Mouse (Mus musculus) testis, postnatal 14 days (tissue): ENCODE measurements at regions not wholly inside any gene's neighbourhood (a gene's known extent, or its start where the extent isn't known, plus 50 kb on each side); places are given as distances from the start of the nearest gene placed in this dataset.

Source experiments
- DNase-seq: peaks from one replicate; pipeline ENCODE4 v3.0.0; 2021; ENCODE audit warnings: low spot score

DNA sequence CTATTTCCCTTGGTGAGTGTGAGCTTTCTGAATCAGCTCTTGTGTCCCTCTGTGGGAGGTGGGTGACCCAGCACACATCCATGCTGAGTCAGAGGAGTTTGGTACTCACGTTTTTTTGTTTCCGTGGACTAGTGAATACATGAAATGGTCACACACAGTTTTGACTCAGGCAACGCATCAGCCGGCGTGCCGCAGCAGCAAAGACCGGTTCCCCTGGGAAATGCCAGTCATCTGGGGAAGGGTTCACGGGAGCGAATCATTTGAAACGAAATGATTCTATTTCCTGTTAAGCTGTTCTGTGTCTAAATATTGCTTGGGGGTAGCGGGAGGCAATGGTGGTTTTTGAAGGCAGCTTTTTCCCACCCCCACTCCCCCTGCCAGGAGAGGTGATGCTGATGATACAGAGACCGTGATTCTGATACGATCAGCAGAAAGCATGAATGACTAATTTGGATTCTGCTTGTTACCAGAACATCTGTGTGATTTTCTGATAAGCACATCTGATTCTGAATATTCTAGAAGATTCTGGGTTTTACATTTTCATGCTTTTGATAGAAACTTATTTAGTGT lies 223.5 kb downstream of the Klf5 start:
- DNase-seq = no peak

DNA sequence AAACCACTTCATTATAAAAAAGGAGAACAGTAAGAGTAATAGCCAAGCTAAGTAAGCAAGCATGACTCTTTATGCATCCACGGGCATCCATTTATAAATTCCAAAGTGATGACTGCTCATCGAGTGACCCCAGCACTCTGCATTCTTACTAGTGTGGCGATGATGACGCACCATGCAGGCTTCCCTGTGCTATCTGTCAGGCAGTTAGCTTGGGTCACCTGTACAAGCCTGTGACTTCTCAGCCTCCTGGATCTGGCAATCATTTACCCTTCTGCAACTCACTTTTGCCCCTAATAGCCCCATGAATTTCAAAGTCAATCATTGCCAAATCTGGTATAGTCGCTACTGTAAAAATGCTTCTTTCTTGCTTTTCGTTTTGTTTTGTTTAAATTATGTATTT lies 237.3 kb downstream of the Klf5 start:
- no peak for DNase-seq

DNA sequence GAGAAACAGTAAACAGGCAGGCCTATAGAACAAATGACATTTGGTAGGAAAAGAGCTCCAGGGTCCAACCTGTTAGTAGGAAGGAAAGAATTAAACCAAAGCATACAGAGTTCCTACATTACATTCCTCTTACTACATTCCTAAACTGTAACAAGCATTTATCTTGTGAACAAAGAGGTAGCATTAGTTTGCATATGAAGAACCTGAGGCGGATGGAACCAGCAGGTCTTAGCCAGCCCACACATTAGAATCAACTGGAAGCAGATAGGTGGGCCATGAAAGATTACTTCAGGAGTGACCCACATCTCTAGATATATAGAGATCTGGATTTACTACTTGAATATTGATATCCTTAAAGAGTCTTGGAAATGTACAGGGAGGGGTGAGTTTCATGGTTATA lies 238.8 kb downstream of the Klf5 start:
- no peak for DNase-seq

DNA sequence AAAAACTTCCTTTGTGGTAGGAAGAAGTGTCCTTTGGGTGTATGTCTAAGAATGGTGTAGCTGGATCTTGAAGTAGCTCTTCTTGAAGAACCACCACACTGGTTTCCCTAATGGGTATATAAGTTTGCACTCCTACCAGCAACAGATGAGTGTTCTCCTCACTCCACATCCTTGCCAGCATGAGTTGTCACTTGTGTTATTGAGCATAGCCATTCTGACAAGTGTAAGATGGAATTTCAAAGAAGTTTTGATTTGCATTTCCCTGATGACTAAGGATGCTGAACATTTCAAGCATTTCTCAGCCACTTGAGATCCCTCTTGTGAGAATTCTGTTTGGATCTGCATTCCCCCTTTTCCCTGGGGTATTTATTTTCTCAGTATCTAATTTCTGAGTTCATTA lies 243.2 kb downstream of the Klf5 start:
- DNase-seq = no peak

DNA sequence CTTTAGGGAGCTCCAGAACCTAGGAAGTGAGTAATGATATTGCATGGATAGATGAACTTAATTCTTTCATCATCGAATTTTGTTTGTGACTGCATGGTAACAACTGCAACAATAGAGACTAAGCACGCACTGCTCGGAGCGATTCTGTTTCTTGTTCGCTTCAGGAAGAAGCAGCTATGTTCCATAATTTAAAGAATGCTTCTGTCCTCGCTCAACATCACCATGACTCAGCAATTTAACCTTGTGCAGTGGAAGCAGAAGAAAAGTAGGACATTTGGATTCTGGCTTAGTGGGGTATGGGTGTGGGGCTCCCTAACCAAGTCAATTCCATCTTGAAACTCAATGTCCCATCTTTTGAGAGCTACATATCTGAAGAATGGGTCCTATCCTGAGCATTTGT lies 249.4 kb downstream of the Klf5 start:
- DNase-seq = no peak

DNA sequence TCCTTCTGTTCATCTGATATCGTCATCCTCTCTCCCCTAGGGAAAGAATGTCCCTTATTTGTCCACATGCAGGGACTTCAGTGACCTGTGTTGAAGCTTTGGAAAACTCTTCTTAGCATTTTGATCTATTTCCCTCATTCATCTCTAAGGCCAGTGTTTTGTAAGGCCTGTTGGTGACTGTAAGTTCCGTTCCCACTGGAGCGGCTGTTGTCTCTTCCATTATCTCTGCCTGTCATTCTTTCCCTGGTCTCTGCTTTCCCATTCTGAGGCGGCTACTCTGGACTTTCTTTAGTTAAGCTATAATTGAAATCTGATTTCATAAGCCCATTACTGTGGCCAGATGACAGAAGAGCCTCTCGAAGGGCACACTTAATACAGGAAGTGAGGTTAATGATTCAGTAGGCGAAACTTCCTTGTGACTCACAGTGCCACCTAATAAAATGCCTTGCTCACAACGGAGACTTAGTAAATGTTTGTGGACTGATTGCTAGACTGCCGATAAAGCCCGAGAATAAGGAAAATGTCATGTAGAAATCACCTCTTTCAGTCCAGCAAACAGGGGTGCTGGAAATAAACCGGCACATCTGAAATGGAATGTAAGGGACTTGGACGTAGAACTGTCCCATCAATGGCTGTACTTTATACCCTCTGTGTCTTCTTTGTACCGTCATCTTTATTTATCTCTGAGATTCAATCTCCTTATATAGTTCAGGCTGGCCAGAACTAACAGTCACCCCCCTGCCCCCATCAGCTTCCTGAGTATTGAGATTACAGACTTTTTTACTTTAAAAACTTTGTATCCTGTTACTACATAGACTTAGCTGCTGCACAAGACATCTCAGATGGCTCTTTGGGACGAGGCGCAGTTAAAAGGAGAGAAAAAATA lies 250.1 kb downstream of the Klf5 start:
- DNase-seq = no peak

DNA sequence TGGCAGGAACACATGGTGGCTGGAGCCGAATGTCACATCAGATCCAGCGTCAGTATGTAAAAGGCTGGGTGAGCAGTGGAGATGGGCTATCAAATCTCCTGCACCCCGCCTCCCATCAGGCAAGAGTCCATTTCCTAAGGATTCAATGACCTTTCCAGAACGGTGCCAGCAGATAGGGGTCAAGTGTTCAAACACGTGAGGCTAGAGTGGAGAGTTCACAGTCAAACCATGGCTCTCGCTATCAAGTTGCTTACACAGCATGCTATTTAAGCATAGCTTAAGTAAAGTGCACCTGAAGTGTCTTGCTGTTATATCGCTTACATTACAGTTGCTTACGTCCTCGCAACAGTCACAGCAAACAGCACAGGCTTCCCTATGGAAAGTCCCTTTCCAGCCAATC lies 265.5 kb downstream of the Klf5 start:
- DNase-seq = no peak

DNA sequence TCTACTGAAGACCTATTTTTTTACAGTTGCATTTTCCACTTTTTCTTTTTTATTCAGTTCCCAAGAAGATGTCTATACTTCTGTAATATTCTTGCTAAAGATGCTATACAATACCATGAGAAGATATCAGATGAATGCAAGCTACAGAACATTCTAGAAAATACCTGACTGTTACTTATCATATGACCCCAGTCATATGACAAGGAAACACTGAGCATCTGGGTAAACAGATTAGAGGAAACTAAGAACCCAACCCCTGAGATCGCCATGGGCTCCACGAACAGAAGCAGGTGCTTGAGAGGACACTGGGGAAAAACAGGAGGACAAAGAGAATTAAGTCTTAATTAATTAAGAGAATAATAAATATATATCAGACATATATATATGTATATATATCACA lies 275.7 kb downstream of the Klf5 start:
- DNase-seq = no peak

DNA sequence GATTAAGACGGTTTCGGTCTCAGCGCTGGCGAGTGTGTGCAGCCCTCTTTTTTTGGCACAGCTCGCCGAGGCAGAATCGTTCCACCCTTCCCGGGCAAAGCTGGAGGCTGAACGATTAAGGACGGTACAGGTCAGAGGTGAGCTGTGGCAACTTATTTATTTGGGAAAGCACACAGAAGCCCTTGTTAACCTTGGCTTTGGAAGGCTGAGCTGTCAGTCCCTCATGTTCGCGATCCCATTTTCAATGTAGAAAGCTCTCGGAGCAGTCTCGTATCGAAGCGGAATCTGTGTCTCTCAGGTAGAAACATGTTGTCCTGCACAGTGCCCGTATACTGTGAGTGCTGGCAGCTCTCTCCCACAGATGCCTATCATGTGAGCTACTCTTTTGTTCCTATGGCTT lies 280.2 kb downstream of the Klf5 start:
- DNase-seq = no peak

DNA sequence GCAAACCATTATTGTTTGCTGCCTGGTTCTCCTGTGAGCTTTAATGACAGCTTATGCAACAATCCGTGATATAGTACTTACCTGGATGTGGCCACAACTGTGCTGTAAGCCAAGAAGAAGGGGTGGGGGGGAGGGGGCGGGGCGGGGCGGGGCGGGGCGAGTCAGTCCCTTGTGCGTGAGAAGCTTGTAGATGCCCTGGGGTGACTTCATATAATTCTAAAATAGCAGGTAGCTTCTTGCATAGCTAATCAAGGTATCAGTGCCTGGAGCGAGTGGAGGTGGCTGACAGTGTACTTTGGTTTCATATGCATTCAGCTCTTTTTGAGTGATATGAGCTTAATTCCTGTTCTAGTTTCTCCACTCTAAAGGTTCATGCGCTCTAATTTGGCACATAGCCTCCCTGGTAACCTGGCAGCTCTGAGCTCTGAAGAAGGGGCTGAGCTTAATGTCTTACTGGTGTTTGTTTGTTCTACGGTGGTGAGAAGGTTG lies 280.8 kb downstream of the Klf5 start:
- no peak for DNase-seq

DNA sequence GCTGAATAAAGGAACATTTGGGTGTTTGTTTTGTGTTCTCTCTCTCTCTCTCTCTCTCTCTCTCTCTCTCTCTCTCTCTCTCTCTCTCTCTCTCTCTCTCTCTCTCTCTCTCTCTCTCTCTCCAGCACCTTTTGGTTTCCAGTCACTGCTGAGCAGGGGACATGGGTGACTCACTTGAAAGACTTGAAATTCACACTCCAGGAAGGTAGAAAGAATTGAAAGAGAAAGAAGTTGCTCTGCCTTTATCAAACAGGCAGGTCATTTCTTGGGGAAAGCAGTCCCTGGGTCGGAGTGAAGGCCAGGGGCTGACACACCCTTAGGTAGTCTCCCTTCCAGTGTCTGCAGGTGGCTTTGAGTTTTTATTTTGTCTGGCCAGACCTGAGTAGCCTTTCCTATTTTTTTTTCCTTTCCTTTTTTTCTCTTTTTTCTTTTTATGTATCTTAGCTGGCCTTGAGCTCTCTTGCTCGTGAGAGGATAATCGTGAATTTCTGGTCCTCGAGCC lies 281.3 kb downstream of the Klf5 start:
- DNase-seq = no peak

DNA sequence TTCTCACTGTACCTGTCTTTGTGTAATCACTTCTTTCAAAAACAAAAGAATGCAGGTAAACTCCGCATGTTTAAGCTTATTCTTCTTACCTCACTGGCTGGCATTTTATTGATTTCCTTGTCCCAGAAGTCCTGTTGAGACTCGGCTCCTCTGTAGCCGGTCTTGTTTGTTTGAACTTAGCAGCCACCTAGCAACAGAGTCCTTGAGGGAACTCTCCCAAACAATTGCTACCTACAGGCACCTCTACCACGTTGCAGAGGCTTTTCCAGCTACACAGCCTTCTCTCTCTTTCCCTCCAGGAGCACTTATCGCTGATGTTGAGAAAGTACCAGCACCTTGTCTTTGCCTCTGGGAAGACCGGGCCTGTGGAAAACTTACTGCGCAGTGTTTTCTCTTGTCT lies 285.7 kb downstream of the Klf5 start:
- no peak for DNase-seq

DNA sequence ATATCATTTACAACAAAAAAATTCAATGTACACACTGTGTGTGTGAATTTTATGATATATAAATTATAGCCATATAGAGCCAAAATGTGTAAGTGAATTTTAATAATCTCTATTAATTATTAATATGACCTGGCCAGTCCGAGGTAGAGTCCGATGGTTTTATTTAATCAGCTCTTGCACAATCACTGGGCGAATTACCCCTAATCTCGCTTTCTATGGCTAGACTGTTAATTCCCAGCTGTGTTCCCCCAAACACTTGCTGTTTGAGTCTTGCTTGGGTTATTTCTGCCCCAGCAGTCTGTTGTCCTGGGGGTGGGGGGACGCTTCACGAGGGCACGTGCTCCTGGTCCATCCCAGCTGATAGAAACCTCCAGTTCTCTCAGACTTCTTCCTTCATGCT lies 287.5 kb downstream of the Klf5 start:
- DNase-seq = no peak

DNA sequence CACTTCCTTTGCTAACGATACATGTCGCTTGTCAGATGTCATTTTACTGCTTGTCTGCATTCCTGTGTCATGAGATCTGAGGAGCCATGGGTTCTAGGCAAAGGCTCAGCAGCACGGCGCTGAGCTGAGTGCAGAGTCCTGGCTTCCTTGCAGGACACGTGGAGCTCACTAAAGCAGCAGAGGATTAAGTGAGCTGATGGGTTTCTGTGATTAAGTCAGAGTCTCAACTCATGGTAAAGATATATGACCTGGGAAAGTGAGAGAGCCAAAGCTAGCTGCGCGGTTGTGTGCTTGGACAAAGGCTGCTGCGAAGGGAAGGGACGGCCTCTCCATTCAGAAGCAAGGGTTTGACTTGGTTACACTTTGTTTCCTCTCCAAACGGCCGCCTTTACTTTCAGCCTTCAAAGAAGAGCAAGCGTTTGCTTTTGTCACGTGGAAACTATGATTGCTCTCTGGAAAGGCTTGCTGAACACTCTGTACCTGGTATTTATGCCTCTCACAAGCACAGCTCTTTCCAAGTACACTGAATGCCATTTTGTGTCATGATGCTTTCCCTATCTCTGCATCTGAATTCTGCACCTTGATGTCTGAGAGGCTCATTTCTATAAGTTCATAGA lies 292.5 kb downstream of the Klf5 start:
- DNase-seq = no peak

DNA sequence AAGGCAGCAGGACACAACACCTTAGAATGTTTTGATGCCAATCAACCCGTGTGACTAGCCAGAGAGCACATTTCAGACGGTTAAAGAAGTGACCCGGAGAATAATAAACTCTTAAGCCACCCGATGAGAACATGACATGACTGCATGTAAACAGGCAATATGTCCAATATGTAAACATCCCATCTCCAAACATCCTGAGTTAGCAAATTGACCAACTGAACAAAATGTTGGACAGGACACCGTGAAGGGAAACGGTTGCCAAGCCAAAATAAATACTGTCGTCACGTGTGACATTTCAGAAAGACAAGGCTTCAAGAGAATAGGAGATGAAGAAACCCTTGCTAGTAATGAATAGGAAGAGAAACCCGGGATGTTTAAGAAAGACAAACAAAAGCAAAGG lies 294.4 kb downstream of the Klf5 start:
- DNase-seq = no peak

DNA sequence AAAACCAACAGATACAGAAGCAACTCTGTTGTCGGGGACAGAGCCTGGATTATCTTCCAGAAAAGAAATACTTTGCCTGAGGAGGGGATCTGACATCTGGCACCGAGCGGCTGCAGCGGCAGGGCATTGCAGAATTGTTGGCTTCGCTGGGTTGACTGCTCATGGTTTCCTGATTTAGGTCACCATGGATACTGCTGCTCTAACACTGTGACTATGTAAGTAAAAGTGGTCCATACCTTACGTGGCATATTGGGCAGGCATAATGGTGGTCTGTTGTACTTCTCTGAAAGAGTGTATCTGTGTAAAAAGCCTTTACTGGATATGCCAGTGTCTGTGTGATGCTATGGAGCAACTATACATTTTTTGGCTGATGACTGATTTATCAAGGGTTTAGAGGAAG lies 295.4 kb downstream of the Klf5 start:
- DNase-seq = no peak

DNA sequence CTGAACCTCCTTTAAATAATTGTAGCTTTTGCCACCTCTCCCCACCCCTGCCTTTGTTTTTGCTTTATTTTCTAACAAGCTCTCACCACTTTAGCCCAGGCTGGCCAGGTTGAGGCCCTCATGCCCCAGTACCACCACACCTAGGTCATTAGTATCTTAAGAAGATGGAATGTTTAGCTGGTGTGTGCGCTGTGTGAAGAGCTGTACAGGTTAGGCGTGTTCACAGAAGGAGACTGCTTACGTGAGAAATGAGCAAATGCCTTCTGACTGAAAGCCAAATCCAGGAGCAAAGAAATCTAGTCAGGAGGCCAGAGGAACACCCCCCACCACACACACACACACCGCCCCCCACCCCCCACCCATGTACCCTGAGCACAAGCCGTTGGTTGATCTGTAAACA lies 303.4 kb downstream of the Klf5 start:
- no peak for DNase-seq

DNA sequence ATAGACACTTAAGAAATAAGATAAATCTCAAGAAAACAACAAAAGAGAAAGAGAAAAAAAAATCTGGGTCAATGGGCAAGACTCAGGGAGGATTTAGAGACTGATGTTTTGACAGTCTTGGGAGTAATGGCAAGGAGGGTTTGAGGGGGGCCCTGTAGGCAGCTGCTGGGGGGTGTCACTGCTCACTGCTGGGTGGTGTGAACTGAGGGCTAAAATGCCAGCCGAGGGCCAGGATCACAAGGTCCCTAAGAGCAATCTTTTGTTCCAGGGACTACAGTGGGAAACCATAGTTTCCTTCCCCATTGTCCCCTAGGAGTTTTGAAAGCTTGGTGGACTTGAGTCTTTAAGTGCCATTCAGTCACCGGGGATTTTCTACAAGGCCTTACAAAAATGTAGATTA lies 304.8 kb downstream of the Klf5 start:
- DNase-seq = no peak

DNA sequence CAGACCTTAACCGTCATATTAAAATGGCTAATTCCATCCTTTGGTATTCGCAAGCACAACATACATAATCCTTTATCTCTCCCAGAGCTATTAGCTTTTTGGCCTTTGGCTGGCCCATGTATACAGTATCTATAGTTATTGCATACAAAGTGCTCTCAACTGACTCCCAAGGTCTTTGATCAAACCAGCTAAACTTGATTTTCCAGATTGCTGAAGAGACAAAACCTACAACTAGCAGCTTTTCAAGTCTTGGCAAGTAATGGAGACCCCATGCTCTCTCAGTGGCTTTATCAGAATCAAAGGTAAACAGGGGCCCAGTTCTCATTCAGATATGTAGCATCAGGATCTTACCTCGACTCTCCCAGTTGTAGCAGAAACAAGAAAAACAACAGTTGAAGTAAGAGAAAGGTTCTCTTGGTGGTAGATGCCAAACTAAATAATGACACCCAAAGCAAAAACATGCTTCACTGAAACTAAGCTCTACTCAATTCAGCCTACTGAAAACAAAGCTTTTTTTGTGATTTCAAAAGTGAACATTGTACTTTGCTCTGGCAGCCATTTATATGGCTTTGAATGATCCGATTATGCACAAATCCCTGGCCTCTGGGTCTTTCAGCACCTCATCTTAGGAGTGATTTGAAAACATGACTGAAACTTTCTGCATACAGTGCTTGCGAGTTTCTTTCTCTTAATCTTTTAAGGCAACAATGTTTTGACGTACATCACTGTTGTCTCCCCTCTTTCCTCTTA lies 307.0 kb downstream of the Klf5 start:
- no peak for DNase-seq

DNA sequence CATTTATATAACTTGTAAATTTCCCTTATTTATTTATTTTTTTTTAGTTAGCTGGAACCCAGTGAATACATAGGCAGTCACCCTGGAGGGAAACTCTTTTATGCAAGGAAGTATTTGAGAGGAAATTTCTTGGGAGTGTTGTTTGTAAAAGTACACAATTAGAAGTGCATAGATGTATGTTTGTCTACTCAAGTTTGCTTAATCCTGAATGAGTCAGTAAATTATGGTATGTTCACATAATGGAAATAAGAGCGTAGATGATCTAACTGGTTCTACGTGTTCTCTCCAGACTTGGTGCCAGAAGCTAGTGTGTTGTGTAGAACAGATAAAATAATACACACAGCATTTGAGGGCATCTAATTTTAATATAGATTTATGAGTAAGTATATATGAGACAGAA lies 310.5 kb downstream of the Klf5 start:
- no peak for DNase-seq

DNA sequence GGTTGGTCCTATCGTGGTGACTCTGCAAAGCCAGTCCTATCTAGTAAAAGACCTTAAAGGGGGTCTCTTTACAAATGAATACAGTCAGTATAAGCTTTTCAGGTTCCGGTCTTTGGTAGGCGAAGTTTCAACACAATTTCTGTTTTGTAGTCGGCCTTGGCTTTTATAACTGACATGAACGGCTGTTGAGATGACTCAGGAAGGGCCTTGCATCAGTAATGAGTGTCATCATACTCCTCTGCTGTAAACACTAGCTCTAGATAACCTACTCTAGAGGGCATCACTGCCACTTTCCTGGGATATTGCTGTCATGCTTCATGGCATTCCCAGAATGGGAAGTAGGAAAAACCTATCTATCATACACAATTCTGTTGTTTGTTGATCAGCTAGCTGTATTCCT lies 312.9 kb downstream of the Klf5 start:
- DNase-seq = no peak

DNA sequence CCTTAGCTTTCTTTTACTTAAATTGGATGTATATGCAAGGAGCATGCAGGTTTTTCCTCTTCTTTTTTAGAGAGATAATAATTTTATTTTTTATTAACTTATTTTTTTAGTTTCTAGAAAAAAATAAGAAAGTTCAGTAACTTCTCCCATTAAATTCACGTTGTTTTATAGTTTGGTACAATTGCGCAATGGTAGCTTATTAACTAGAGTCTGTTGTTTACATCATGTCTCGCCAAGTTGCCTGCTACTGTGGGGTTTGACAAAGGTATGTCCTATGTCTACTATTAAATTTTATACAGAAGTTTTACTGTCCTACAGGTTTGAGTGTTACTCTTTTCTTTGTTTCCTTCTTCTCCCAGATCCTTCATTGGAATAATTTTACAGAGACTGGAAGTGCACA lies 313.6 kb downstream of the Klf5 start:
- no peak for DNase-seq

DNA sequence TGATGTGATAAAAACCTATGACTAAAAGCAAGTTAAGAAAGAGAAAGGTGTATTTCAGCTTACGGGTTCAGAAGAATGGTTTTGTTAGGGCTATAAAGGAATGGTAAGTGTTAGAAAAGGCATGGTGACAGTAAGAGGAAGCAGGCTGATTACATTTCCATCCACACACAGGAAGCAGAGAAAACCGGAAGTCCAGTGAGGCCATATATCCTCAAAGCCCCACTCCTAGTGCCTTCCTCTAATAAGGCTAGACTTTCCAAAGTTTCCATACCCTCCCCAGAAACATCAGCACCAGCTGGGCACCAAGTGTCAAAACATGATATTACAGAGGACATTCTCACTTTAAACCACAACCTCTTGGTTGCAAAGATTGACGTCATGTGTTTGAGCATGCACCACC lies 316.3 kb downstream of the Klf5 start:
- DNase-seq = no peak
